Mouse (Mus musculus): ENCODE data around the gene Fdxr.

- TF ChIP-seq CTCF (IDR thresholded peaks at IDR 0.05; ENCODE audit: low read depth) = no peak
- no peak for TF ChIP-seq EP300 (IDR thresholded peaks at IDR 0.05; ENCODE audit: low read depth)
Observed at GRCm38 (mm10) chr11:115275954-115276353, 896 bp downstream of the Fdxr start.

Measured in liver, embryonic 14.5 days (tissue).